Mouse (Mus musculus): ENCODE data around the gene Pfdn6.

Gene Pfdn6

GRCm38 (mm10) chr17:33935422-33936055 lies 4.6 kb downstream of the Pfdn6 start:
- in situ Hi-C loops (cut with MseI, MboI), result no loop called here

GRCm38 (mm10) chr17:33932970-33933369 lies 7.2 kb downstream of the Pfdn6 start:
- in situ Hi-C loops (cut with MseI, MboI), result no loop called here

GRCm38 (mm10) chr17:33932448-33932847 lies 7.7 kb downstream of the Pfdn6 start:
- in situ Hi-C loops (cut with MseI, MboI), result no loop called here

GRCm38 (mm10) chr17:33931947-33932346 lies 8.2 kb downstream of the Pfdn6 start:
- in situ Hi-C loops (cut with MseI, MboI), result no loop called here

GRCm38 (mm10) chr17:33931159-33931866 lies 8.8 kb downstream of the Pfdn6 start:
- in situ Hi-C loops (cut with MseI, MboI), result no loop called here

GRCm38 (mm10) chr17:33930280-33931158 lies 9.6 kb downstream of the Pfdn6 start:
- in situ Hi-C loops (cut with MseI, MboI), result no loop called here

- in situ Hi-C loops (cut with MseI, MboI), result no loop called here
Observed at GRCm38 (mm10) chr17:33929371-33930279, 10.5 kb downstream of the Pfdn6 start, which contains the start of gene Rgl2. Gene Rgl2 (plus strand): TSS chr17:33929543.

GRCm38 (mm10) chr17:33928251-33928947 lies 11.7 kb downstream of the Pfdn6 start:
- in situ Hi-C loops (cut with MseI, MboI), result no loop called here

- in situ Hi-C loops (cut with MseI, MboI), result no loop called here
Observed at GRCm38 (mm10) chr17:33926207-33926932, 13.8 kb downstream of the Pfdn6 start.

GRCm38 (mm10) chr17:33925406-33926116 lies 14.6 kb downstream of the Pfdn6 start:
- in situ Hi-C loops (cut with MseI, MboI), result no loop called here

GRCm38 (mm10) chr17:33924577-33925283 lies 15.4 kb downstream of the Pfdn6 start:
- in situ Hi-C loops (cut with MseI, MboI), result no loop called here

- in situ Hi-C loops (cut with MseI, MboI), result no loop called here
Observed at GRCm38 (mm10) chr17:33921361-33921760, 18.8 kb downstream of the Pfdn6 start.

GRCm38 (mm10) chr17:33920282-33921097 lies 19.7 kb downstream of the Pfdn6 start:
- in situ Hi-C loops (cut with MseI, MboI), result no loop called here

- in situ Hi-C loops (cut with MseI, MboI), result no loop called here
Observed at GRCm38 (mm10) chr17:33919351-33920281, 20.5 kb downstream of the Pfdn6 start.

- in situ Hi-C loops (cut with MseI, MboI), result no loop called here
Observed at GRCm38 (mm10) chr17:33918293-33919203, 21.6 kb downstream of the Pfdn6 start.
